Mouse (Mus musculus): Measurements from ENCODE around the gene Gm45837. TPM values are rescaled to one million over a fixed set of nuclear protein-coding genes. Genes with fewer than 3 reads are reported as not detected.
A peak's percentile ranks its signal among the peaks of the same experiment; 100 is the strongest.

Gm45837 gene
- polyA plus RNA-seq, 1 experiment from 2014 or later, result 3.9 TPM

DNA sequence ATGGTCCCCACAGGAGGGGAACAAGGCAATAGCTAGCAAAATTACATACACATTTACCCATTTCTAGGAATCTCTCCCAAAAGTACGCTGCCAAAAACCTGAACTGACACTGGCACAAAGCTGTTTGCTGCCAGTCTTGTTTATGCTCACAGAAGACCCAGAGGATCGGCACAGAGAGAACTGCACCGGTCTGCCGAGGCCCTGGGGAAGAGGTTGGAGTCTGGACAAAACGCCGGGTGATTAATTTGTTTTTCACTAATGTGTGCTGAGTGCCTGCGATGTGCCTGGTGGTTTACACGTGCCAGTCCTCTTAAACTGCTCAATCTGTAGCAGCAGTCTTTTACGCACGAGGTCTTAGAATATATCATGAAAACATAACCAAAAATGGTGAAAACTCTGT lies 124.4 kb downstream of the Gm45837 start:
- H3K4me2 ChIP-seq (ENCODE audit: low read length), result no peak overlapping the region
- ATAC-seq (replicated peaks; ENCODE audit: low FRiP score, low TSS enrichment, low read depth) (no peak), DNase-seq (ENCODE audit: low spot score) (no peak)
- H3K4me1 ChIP-seq (replicated peaks; ENCODE audit: control insufficient read depth, insufficient read depth, low read length), result peaks cover 2% of the 10 kb centered on the region; the same call in 1 of the 2 replicates
- no peaks in the 10 kb centered on the region for H3K27me3 ChIP-seq (replicated peaks; ENCODE audit: control insufficient read depth, insufficient read depth, low read length)
- no peaks in the 10 kb centered on the region for H3K9me3 ChIP-seq (ENCODE audit: control insufficient read depth, low read length)
- no peaks in the 10 kb centered on the region for H3K36me3 ChIP-seq (ENCODE audit: control insufficient read depth, insufficient read depth, low read length)
- H3K9ac ChIP-seq (ENCODE audit: low read length), result no peak overlapping the region
- no peak overlapping the region for H3K4me3 ChIP-seq (ENCODE audit: low read depth, low read length)
- no peak overlapping the region for H3K27ac ChIP-seq (ENCODE audit: low read depth)
- WGBS, result 44% methylated on average over 10 of the region's 10 CpGs

GRCm38 (mm10) chr7:101535517-101535916 lies 124.8 kb downstream of the Gm45837 start:
- no peak for ATAC-seq (replicated peaks; ENCODE audit: low FRiP score, low TSS enrichment, low read depth)
- Histone ChIP-seq H3K9ac (ENCODE audit: low read length) (no peak overlapping the region), H3K9me3 (ENCODE audit: control insufficient read depth, low read length) (no peaks in the 10 kb centered on the region), H3K4me2 (ENCODE audit: low read length) (no peak overlapping the region), H3K27ac (ENCODE audit: low read depth) (no peak overlapping the region), H3K27me3 (replicated peaks; ENCODE audit: control insufficient read depth, insufficient read depth, low read length) (no peaks in the 10 kb centered on the region), H3K4me1 (replicated peaks; ENCODE audit: control insufficient read depth, insufficient read depth, low read length) (peaks cover 2% of the 10 kb centered on the region; the same call in 1 of the 2 replicates), H3K4me3 (ENCODE audit: low read depth, low read length) (no peak overlapping the region), H3K36me3 (ENCODE audit: control insufficient read depth, insufficient read depth, low read length) (no peaks in the 10 kb centered on the region)
- DNase-seq (ENCODE audit: low spot score), result no peak
- WGBS, result 71% methylated on average over 5 of the region's 5 CpGs

- no peak for ATAC-seq (replicated peaks; ENCODE audit: low FRiP score, low TSS enrichment, low read depth)
- 44% methylated on average over 8 of the region's 8 CpGs for WGBS
Observed at GRCm38 (mm10) chr7:101537541-101537940, 126.9 kb downstream of the Gm45837 start.

GRCm38 (mm10) chr7:101538141-101538933 lies 127.7 kb downstream of the Gm45837 start:
- H3K4me2 ChIP-seq (ENCODE audit: low read length), result 0 out of 2 replicates have a peak overlapping the region, but pooled peaks have one; percentile 14

More at GRCm38 (mm10) chr7:101537541-101537940, 126.9 kb downstream of the Gm45837 start:
- Histone ChIP-seq H3K4me3 (ENCODE audit: low read depth, low read length) (no peak overlapping the region), H3K9me3 (ENCODE audit: control insufficient read depth, low read length) (no peaks in the 10 kb centered on the region), H3K27ac (ENCODE audit: low read depth) (no peak overlapping the region), H3K4me1 (replicated peaks; ENCODE audit: control insufficient read depth, insufficient read depth, low read length) (peaks cover 5% of the 10 kb centered on the region; the same call in 1 of the 2 replicates), H3K9ac (ENCODE audit: low read length) (no peak overlapping the region), H3K36me3 (ENCODE audit: control insufficient read depth, insufficient read depth, low read length) (no peaks in the 10 kb centered on the region), H3K27me3 (replicated peaks; ENCODE audit: control insufficient read depth, insufficient read depth, low read length) (no peaks in the 10 kb centered on the region), H3K4me2 (ENCODE audit: low read length) (no peak overlapping the region)
- no peak for DNase-seq (ENCODE audit: low spot score)

GRCm38 (mm10) chr7:101539774-101540173 lies 129.1 kb downstream of the Gm45837 start:
- 46% methylated on average over 9 of the region's 9 CpGs for WGBS
- no peak overlapping the region for H3K9ac ChIP-seq (ENCODE audit: low read length)
- no peak overlapping the region for H3K4me3 ChIP-seq (ENCODE audit: low read depth, low read length)
- no peaks in the 10 kb centered on the region for H3K9me3 ChIP-seq (ENCODE audit: control insufficient read depth, low read length)
- H3K4me1 ChIP-seq (replicated peaks; ENCODE audit: control insufficient read depth, insufficient read depth, low read length), result peaks cover 5% of the 10 kb centered on the region; the same call in 1 of the 2 replicates
- no peak overlapping the region for H3K27ac ChIP-seq (ENCODE audit: low read depth)
- ATAC-seq (replicated peaks; ENCODE audit: low FRiP score, low TSS enrichment, low read depth) (no peak), DNase-seq (ENCODE audit: low spot score) (no peak)
- no peaks in the 10 kb centered on the region for H3K36me3 ChIP-seq (ENCODE audit: control insufficient read depth, insufficient read depth, low read length)
- no peak overlapping the region for H3K4me2 ChIP-seq (ENCODE audit: low read length)
- no peaks in the 10 kb centered on the region for H3K27me3 ChIP-seq (replicated peaks; ENCODE audit: control insufficient read depth, insufficient read depth, low read length)

More at GRCm38 (mm10) chr7:101538141-101538933, 127.7 kb downstream of the Gm45837 start:
- DNase-seq (ENCODE audit: low spot score), result no peak
- no peak overlapping the region for H3K27ac ChIP-seq (ENCODE audit: low read depth)
- no peak overlapping the region for H3K4me3 ChIP-seq (ENCODE audit: low read depth, low read length)
- peaks cover 5% of the 10 kb centered on the region; the same call in 1 of the 2 replicates for H3K4me1 ChIP-seq (replicated peaks; ENCODE audit: control insufficient read depth, insufficient read depth, low read length)
- H3K9ac ChIP-seq (ENCODE audit: low read length), result no peak overlapping the region
- no peaks in the 10 kb centered on the region for H3K9me3 ChIP-seq (ENCODE audit: control insufficient read depth, low read length)
- no peaks in the 10 kb centered on the region for H3K27me3 ChIP-seq (replicated peaks; ENCODE audit: control insufficient read depth, insufficient read depth, low read length)
- H3K36me3 ChIP-seq (ENCODE audit: control insufficient read depth, insufficient read depth, low read length), result no peaks in the 10 kb centered on the region
- WGBS, result 34% methylated on average over 14 of the region's 14 CpGs
- 0 out of 2 replicates have a peak, but pooled peaks have one; percentile 10 for ATAC-seq (replicated peaks; ENCODE audit: low FRiP score, low TSS enrichment, low read depth)

DNA sequence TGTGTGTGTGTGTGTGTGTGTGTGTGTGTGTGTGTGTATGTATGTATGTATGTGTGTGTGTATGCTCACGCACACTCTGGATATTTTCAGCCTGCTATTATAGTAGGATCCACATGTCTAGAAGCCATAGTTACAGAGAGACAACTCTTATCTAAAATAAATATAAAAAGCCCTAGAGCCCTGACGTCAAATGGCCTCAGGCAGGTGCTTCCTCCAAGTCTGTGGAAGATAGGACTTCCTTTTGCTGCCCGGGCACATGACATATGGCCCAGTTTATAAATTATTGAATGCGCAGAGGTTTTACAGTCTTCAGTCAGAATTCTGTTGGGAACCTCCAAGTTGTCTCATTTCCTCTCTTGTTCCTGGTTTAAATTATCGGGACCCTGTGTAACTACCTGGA lies 130.0 kb downstream of the Gm45837 start:
- 69% methylated on average over 5 of the region's 5 CpGs for WGBS
- no peak for ATAC-seq (replicated peaks; ENCODE audit: low FRiP score, low TSS enrichment, low read depth)
- no peak for DNase-seq (ENCODE audit: low spot score)

DNA sequence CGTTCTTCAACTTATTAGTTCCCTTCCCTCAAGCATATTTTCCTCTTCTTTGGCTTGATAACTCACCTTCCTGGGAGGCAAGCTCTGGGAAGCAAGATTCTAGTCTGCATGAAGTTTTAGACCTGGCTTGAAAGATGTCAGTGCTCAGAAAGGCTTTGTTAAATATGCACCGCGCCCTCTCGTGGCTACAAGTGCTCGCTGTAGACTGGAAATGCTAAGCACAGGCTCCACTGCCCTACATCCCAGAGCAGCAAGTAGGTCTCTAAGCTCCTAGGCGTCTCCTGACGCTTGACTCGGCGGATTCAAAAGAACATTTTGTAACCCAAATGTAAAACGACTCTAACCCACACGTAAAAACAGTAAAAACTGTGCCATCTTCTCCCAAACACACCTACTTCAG lies 130.4 kb downstream of the Gm45837 start:
- Histone ChIP-seq H3K4me2 (ENCODE audit: low read length) (no peak overlapping the region), H3K9ac (ENCODE audit: low read length) (no peak overlapping the region), H3K27ac (ENCODE audit: low read depth) (no peak overlapping the region), H3K9me3 (ENCODE audit: control insufficient read depth, low read length) (no peaks in the 10 kb centered on the region), H3K27me3 (replicated peaks; ENCODE audit: control insufficient read depth, insufficient read depth, low read length) (no peaks in the 10 kb centered on the region), H3K4me3 (ENCODE audit: low read depth, low read length) (no peak overlapping the region), H3K36me3 (ENCODE audit: control insufficient read depth, insufficient read depth, low read length) (no peaks in the 10 kb centered on the region), H3K4me1 (replicated peaks; ENCODE audit: control insufficient read depth, insufficient read depth, low read length) (0 out of 2 replicates have a peak, but pooled peaks cover 3% of the 10 kb centered on the region)
- ATAC-seq (replicated peaks; ENCODE audit: low FRiP score, low TSS enrichment, low read depth) (no peak), DNase-seq (ENCODE audit: low spot score) (peak; percentile 83)
- WGBS, result 6% methylated on average over 11 of the region's 11 CpGs

More for the DNA sequence above, 130.0 kb downstream of the Gm45837 start:
- H3K36me3 ChIP-seq (ENCODE audit: control insufficient read depth, insufficient read depth, low read length), result no peaks in the 10 kb centered on the region
- no peaks in the 10 kb centered on the region for H3K27me3 ChIP-seq (replicated peaks; ENCODE audit: control insufficient read depth, insufficient read depth, low read length)
- H3K27ac ChIP-seq (ENCODE audit: low read depth), result no peak overlapping the region
- H3K9me3 ChIP-seq (ENCODE audit: control insufficient read depth, low read length), result no peaks in the 10 kb centered on the region
- H3K4me3 ChIP-seq (ENCODE audit: low read depth, low read length), result no peak overlapping the region
- no peak overlapping the region for H3K9ac ChIP-seq (ENCODE audit: low read length)
- H3K4me2 ChIP-seq (ENCODE audit: low read length), result no peak overlapping the region
- 0 out of 2 replicates have a peak, but pooled peaks cover 3% of the 10 kb centered on the region for H3K4me1 ChIP-seq (replicated peaks; ENCODE audit: control insufficient read depth, insufficient read depth, low read length)

GRCm38 (mm10) chr7:101541734-101542133 lies 131.0 kb downstream of the Gm45837 start:
- H3K4me3 ChIP-seq (ENCODE audit: low read depth, low read length), result no peak overlapping the region
- H3K27me3 ChIP-seq (replicated peaks; ENCODE audit: control insufficient read depth, insufficient read depth, low read length), result no peaks in the 10 kb centered on the region
- H3K4me2 ChIP-seq (ENCODE audit: low read length), result no peak overlapping the region
- H3K4me1 ChIP-seq (replicated peaks; ENCODE audit: control insufficient read depth, insufficient read depth, low read length), result 0 out of 2 replicates have a peak, but pooled peaks cover 3% of the 10 kb centered on the region
- no peak overlapping the region for H3K9ac ChIP-seq (ENCODE audit: low read length)
- DNase-seq (ENCODE audit: low spot score), result no peak
- ATAC-seq (replicated peaks; ENCODE audit: low FRiP score, low TSS enrichment, low read depth), result no peak
- no peaks in the 10 kb centered on the region for H3K36me3 ChIP-seq (ENCODE audit: control insufficient read depth, insufficient read depth, low read length)
- H3K9me3 ChIP-seq (ENCODE audit: control insufficient read depth, low read length), result no peaks in the 10 kb centered on the region
- 80% methylated on average over 10 of the region's 10 CpGs for WGBS
- H3K27ac ChIP-seq (ENCODE audit: low read depth), result no peak overlapping the region
